Mouse (Mus musculus) lung, embryonic 16.5 days (tissue): ENCODE measurements around the gene Spint5. TPM values are rescaled to one million over a fixed set of nuclear protein-coding genes. Genes with fewer than 3 reads are reported as not detected.

ENCODE experiments used
- ATAC-seq: fragments of 200-750 bp; cut with Nextera tagmentation; 2 replicates; pipeline ENCODE4 v1.8.0; 2017; ENCODE audit warnings: low read depth, mild to moderate bottlenecking, moderate library complexity
- H3K27ac ChIP-seq: fragments of 300-500 bp; sonication (generic); 2 replicates; pipeline ENCODE4 v1.5.1; 2014; ENCODE audit warnings: mild to moderate bottlenecking, control low read depth, low read length
- H3K27me3 ChIP-seq: fragments of 300-500 bp; sonication (generic); 2 replicates; pipeline ENCODE4 v1.6.1; 2014; ENCODE audit warnings: low read depth, low read length, mixed read lengths; ENCODE audit not compliant: control insufficient read depth, insufficient read depth
- H3K36me3 ChIP-seq: fragments of 300-500 bp; sonication (generic); 2 replicates; pipeline ENCODE4 v1.6.1; 2014; ENCODE audit warnings: low read length; ENCODE audit not compliant: control insufficient read depth, insufficient read depth
- H3K4me1 ChIP-seq: fragments of 300-500 bp; sonication (generic); replicated peaks from 2 replicates; pipeline ENCODE4 v1.6.1; 2014; ENCODE audit warnings: low read length, mixed read lengths; ENCODE audit not compliant: control insufficient read depth, insufficient read depth
- H3K4me2 ChIP-seq: fragments of 300-500 bp; sonication (generic); 2 replicates; pipeline ENCODE4 v1.6.1; 2014; ENCODE audit warnings: low read depth, low read length, control low read depth
- H3K4me3 ChIP-seq: fragments of 300-500 bp; sonication (generic); 2 replicates; pipeline ENCODE4 v1.5.1; 2014; ENCODE audit warnings: mild to moderate bottlenecking, low read length, control low read depth
- H3K9ac ChIP-seq: fragments of 300-500 bp; sonication (generic); 2 replicates; pipeline ENCODE4 v1.6.1; 2014; ENCODE audit warnings: low read length, control low read depth
- H3K9me3 ChIP-seq: fragments of 300-500 bp; sonication (generic); 2 replicates; pipeline ENCODE4 v1.6.1; 2016; ENCODE audit warnings: low read length; ENCODE audit not compliant: control insufficient read depth
- WGBS: fragments of 180-500 bp; shearing (Covaris S2); extraction: QIAGEN DNeasy Blood & Tissue Kit; methylation state at CpG from one replicate; pipeline ENCODE4 v1.1.7; 2014; 5-methylcytosine and 5-hydroxymethylcytosine counted together
- polyA plus RNA-seq: library from polyadenylated mRNA; unstranded; fragments of >200 nt; fragmentation: Nextera tagmentation; extraction: Ambion mirVana; gene quantifications from 2 replicates; pipeline ENCODE4 v1.2.1, GENCODE M21; 2015

Gene Spint5
- polyA plus RNA-seq, 1 experiment from 2014 or later, result not detected

- Histone ChIP-seq H3K9ac (no peak overlapping the region), H3K4me2 (no peak overlapping the region), H3K9me3 (no peaks in the 10 kb centered on the region), H3K27ac (no peak overlapping the region), H3K4me3 (no peak overlapping the region), H3K27me3 (no peaks in the 10 kb centered on the region), H3K36me3 (peaks cover 17% of the 10 kb centered on the region), H3K4me1 (peaks cover 12% of the 10 kb centered on the region)
- ATAC-seq, result no peak
- 76% methylated on average over 4 of the region's 4 CpGs for WGBS
Observed at GRCm38 (mm10) chr2:164748191-164748590, 33.1 kb downstream of the Spint5 start.

GRCm38 (mm10) chr2:164748991-164749390 lies 33.9 kb downstream of the Spint5 start:
- no peaks in the 10 kb centered on the region for H3K27me3 ChIP-seq
- H3K9me3 ChIP-seq, result no peaks in the 10 kb centered on the region
- H3K4me3 ChIP-seq, result no peak overlapping the region
- H3K9ac ChIP-seq, result no peak overlapping the region
- ATAC-seq, result no peak
- H3K36me3 ChIP-seq, result peaks cover 22% of the 10 kb centered on the region
- 90% methylated on average over 6 of the region's 6 CpGs for WGBS
- H3K4me1 ChIP-seq, result peaks cover 12% of the 10 kb centered on the region
- no peak overlapping the region for H3K4me2 ChIP-seq
- H3K27ac ChIP-seq, result no peak overlapping the region

GRCm38 (mm10) chr2:164752454-164752853 lies 37.3 kb downstream of the Spint5 start:
- H3K4me3 ChIP-seq, result no peak overlapping the region
- H3K27ac ChIP-seq, result no peak overlapping the region
- H3K9ac ChIP-seq, result no peak overlapping the region
- no peak for ATAC-seq
- no peaks in the 10 kb centered on the region for H3K27me3 ChIP-seq
- WGBS, result 78% methylated on average over 2 of the region's 2 CpGs
- no peak overlapping the region for H3K4me2 ChIP-seq
- H3K36me3 ChIP-seq, result peaks cover 54% of the 10 kb centered on the region
- H3K4me1 ChIP-seq, result no peaks in the 10 kb centered on the region
- no peaks in the 10 kb centered on the region for H3K9me3 ChIP-seq

GRCm38 (mm10) chr2:164754105-164754504 lies 39.0 kb downstream of the Spint5 start:
- H3K4me1 ChIP-seq, result no peaks in the 10 kb centered on the region
- no peak overlapping the region for H3K27ac ChIP-seq
- peaks cover 65% of the 10 kb centered on the region for H3K36me3 ChIP-seq
- ATAC-seq, result no peak
- no peak overlapping the region for H3K9ac ChIP-seq
- no peaks in the 10 kb centered on the region for H3K27me3 ChIP-seq
- no peak overlapping the region for H3K4me3 ChIP-seq
- no peaks in the 10 kb centered on the region for H3K9me3 ChIP-seq
- H3K4me2 ChIP-seq, result no peak overlapping the region
- 70% methylated on average over 11 of the region's 11 CpGs for WGBS

GRCm38 (mm10) chr2:164754800-164755199 lies 39.7 kb downstream of the Spint5 start:
- H3K9me3 ChIP-seq, result no peaks in the 10 kb centered on the region
- no peak overlapping the region for H3K27ac ChIP-seq
- H3K4me1 ChIP-seq, result no peaks in the 10 kb centered on the region
- H3K4me3 ChIP-seq, result no peak overlapping the region
- H3K36me3 ChIP-seq, result peaks cover 68% of the 10 kb centered on the region
- H3K4me2 ChIP-seq, result no peak overlapping the region
- no peak overlapping the region for H3K9ac ChIP-seq
- no peak for ATAC-seq
- H3K27me3 ChIP-seq, result no peaks in the 10 kb centered on the region
- WGBS, result 74% methylated on average over 2 of the region's 2 CpGs

GRCm38 (mm10) chr2:164757841-164758240 lies 42.7 kb downstream of the Spint5 start:
- no peaks in the 10 kb centered on the region for H3K27me3 ChIP-seq
- peaks cover 83% of the 10 kb centered on the region for H3K36me3 ChIP-seq
- H3K9me3 ChIP-seq, result no peaks in the 10 kb centered on the region
- H3K27ac ChIP-seq, result no peak overlapping the region
- no peaks in the 10 kb centered on the region for H3K4me1 ChIP-seq
- H3K4me3 ChIP-seq, result no peak overlapping the region
- ATAC-seq, result no peak
- WGBS, result 87% methylated on average over 11 of the region's 11 CpGs
- no peak overlapping the region for H3K9ac ChIP-seq
- H3K4me2 ChIP-seq, result no peak overlapping the region

- Histone ChIP-seq H3K27me3 (no peaks in the 10 kb centered on the region), H3K4me2 (no peak overlapping the region), H3K4me3 (no peak overlapping the region), H3K4me1 (no peaks in the 10 kb centered on the region), H3K27ac (no peak overlapping the region), H3K9me3 (no peaks in the 10 kb centered on the region), H3K36me3 (peaks cover 85% of the 10 kb centered on the region), H3K9ac (no peak overlapping the region)
- 63% methylated on average over 1 of the region's 1 CpGs for whole genome bisulfite sequencing
- no peak for ATAC-seq
Observed at GRCm38 (mm10) chr2:164758692-164759091, 43.6 kb downstream of the Spint5 start.

- Histone ChIP-seq H3K4me3 (no peak overlapping the region), H3K9me3 (no peaks in the 10 kb centered on the region), H3K4me1 (no peaks in the 10 kb centered on the region), H3K9ac (no peak overlapping the region), H3K27ac (no peak overlapping the region), H3K4me2 (no peak overlapping the region), H3K27me3 (no peaks in the 10 kb centered on the region), H3K36me3 (peaks cover 74% of the 10 kb centered on the region)
- 67% methylated on average over 4 of the region's 4 CpGs for WGBS
- no peak for ATAC-seq
Observed at GRCm38 (mm10) chr2:164760059-164760833, 45.1 kb downstream of the Spint5 start.

GRCm38 (mm10) chr2:164761502-164761901 lies 46.4 kb downstream of the Spint5 start:
- Histone ChIP-seq H3K4me2 (no peak overlapping the region), H3K4me3 (no peak overlapping the region), H3K4me1 (no peaks in the 10 kb centered on the region), H3K27ac (no peak overlapping the region), H3K9ac (no peak overlapping the region), H3K9me3 (no peaks in the 10 kb centered on the region), H3K27me3 (no peaks in the 10 kb centered on the region), H3K36me3 (peaks cover 68% of the 10 kb centered on the region)
- WGBS, result 88% methylated on average over 2 of the region's 2 CpGs
- no peak for ATAC-seq
